Mouse (Mus musculus) CH12.LX (cell line): Measurements from ENCODE around the gene Cux1.

Source experiments
- CTCF ChIP-seq, 2 experiments: IDR thresholded peaks in 1 of 2; conservative IDR thresholded peaks in 1 of 2; 2 replicates each; pipeline ENCODE4 v1.5.1; 2011 to 2012; ENCODE audit warnings: low read depth in 2 of 2, low read length in 2 of 2, improper control_type of control experiment in 1 of 2, inconsistent platforms in 1 of 2, mild to moderate bottlenecking in 1 of 2, moderate library complexity in 1 of 2
- ELF1 ChIP-seq: IDR thresholded peaks from 2 replicates; pipeline ENCODE4 v1.6.1; 2014; ENCODE audit warnings: low read depth, mild to moderate bottlenecking, inconsistent platforms, low read length, improper control_type of control experiment
- EP300 ChIP-seq: IDR thresholded peaks from 2 replicates; pipeline ENCODE4 v1.6.1; 2011; ENCODE audit warnings: low read length, improper control_type of control experiment
- RCOR1 ChIP-seq: conservative IDR thresholded peaks from 2 replicates; pipeline ENCODE4 v1.6.1; 2012; ENCODE audit warnings: low read depth, mild to moderate bottlenecking, inconsistent platforms, low read length, improper control_type of control experiment
- SIN3A ChIP-seq: IDR thresholded peaks from 2 replicates; pipeline ENCODE4 v1.6.1; 2012; ENCODE audit warnings: low read length, improper control_type of control experiment, inconsistent platforms
- TCF12 ChIP-seq: IDR thresholded peaks from 2 replicates; pipeline ENCODE4 v1.6.1; 2014; ENCODE audit warnings: low read depth, mild to moderate bottlenecking, inconsistent platforms, low read length, improper control_type of control experiment
- USF1 ChIP-seq: IDR thresholded peaks from 2 replicates; pipeline ENCODE4 v1.6.1; 2014; ENCODE audit warnings: low read depth, mild to moderate bottlenecking, inconsistent platforms, low read length, improper control_type of control experiment
- ZMIZ1 ChIP-seq: IDR thresholded peaks from 2 replicates; pipeline ENCODE4 v1.6.1; 2012; ENCODE audit warnings: low read depth, mild to moderate bottlenecking, inconsistent platforms, low read length, improper control_type of control experiment

GRCm38 (mm10) chr5:136465770-136466406 lies 101.4 kb downstream of the Cux1 start:
- no peak for TF ChIP-seq USF1
- TF ChIP-seq CTCF (conservative IDR thresholded peaks at IDR 0.05 in 1 of 2, IDR thresholded peaks at IDR 0.05 in 1 of 2; ENCODE audit: low read depth in 2 of 2, low read length in 2 of 2), result no peak
- no peak; the same call in 1 of the 2 replicates for TF ChIP-seq SIN3A
- TF ChIP-seq ZMIZ1, result no peak
- TF ChIP-seq RCOR1, result no peak
- peak; percentile 81 for TF ChIP-seq EP300
- 0 out of 2 replicates have a peak, but pooled peaks have one; percentile 55 for TF ChIP-seq TCF12
- no peak for TF ChIP-seq ELF1
